Mouse (Mus musculus): Measurements from ENCODE around the gene Aldh6a1.
A peak's percentile ranks its signal among the peaks of the same experiment; 100 is the strongest.

Aldh6a1 gene

DNA sequence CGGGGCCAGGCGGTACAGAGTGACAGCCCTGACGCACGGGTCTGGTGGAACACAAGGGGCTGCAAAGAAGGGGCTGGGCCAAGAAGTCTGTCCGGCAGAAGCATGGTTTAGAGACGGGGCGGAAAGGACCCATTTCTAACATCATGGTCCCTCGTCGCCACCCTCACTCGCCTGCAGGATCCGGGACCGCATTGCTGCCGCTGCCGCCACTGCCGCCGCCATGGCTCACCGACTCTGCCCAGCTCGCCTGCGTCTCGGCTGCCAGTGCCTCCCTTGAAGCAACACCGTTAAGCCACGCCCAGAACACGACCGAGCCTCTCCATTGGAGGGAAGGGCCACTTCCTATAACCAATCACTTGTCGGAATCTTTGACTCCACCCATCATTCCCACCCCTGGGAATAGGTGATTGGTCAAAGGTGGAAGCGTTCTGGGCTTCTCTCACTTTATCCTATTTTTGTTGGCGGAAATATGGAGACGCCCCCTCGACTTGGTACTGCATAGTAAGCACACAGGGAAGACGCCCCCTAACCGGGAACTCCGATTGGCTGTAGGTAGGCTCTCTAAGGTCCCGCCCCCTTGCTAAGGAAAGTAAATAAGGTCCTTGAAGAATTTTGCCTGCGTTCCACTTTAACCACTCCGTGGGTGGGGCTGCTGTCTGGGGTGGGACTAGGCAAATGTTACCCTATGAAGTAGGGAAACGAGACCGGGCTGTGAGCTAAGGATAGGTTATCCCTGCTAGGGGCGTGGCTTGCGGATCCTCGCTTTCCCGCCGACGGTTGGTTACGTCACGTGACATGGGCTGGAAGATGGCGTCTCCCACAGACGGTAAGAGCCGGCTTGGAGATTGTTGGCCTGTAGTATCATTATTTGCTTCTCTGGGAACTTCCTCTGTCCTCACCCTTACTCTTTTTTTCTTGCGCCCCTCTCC, at the start of gene Aldh6a1, which contains the start of gene Lin52:
Aldh6a1 (minus strand) TSS at position 287 of the 929 bp plus-strand sequence.
Lin52 (plus strand) TSS at position 705 of the 929 bp plus-strand sequence.
- DNase-seq (ENCODE audit: low spot score in 2 of 2): peak; percentile 86 to 97

DNA sequence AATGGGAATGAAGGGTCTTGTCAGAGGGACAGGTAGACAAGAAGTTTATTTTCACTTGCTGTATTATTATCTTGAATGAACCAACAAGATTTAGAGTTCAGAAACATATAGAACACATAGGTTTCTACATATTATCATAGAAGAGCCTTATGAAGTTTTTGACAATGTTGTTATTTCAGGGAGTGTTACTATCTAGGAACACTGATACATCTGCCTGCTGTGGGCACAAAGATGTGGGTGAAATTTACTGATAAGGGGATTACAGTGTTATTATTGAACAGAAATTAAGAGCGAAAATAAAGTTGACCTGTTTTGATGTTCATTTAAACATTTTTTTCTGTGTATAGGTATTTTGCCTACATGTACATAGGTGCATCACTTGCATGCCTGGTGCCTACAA, 46.0 kb upstream of the Aldh6a1 start:
- DNase-seq (ENCODE audit: low spot score in 2 of 2): no peak

DNA sequence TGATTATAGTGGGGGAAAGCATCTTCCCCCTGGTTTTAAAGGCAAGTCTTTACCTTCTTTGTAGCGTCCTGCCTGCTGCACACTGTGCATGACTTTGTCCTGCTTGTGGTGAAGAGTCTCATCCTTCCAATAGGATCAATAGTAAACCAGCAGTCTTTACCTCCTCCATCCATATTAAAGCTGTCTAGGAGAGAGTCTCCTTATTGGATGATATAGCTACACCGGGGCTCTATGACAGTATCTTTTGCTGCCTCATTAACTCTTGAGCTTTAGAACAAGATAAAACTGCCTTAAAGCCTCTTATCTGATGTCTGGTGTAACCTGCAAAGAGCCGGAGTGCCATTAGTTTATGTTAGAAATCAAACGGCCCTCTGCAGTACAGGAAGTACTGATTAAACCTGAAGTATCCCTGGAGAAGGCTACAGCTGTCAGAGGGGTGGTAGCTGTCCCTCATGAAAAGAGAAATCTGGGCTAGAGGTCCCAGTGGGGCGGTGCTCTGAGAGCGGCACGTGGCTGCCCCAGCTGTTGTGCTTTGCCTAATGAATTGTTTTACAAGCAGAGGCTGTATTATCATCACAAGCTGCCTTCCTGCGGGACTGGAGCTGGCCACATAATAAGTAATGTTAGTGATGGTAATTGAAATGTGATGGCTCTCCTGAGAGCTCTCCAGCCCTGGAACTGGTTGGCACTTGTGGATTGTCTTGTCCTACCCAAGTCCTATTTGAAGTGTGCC, 36.7 kb upstream of the Aldh6a1 start:
- peak in 1 of 2 experiments; percentile 1 for DNase-seq (ENCODE audit: low spot score in 2 of 2)

DNA sequence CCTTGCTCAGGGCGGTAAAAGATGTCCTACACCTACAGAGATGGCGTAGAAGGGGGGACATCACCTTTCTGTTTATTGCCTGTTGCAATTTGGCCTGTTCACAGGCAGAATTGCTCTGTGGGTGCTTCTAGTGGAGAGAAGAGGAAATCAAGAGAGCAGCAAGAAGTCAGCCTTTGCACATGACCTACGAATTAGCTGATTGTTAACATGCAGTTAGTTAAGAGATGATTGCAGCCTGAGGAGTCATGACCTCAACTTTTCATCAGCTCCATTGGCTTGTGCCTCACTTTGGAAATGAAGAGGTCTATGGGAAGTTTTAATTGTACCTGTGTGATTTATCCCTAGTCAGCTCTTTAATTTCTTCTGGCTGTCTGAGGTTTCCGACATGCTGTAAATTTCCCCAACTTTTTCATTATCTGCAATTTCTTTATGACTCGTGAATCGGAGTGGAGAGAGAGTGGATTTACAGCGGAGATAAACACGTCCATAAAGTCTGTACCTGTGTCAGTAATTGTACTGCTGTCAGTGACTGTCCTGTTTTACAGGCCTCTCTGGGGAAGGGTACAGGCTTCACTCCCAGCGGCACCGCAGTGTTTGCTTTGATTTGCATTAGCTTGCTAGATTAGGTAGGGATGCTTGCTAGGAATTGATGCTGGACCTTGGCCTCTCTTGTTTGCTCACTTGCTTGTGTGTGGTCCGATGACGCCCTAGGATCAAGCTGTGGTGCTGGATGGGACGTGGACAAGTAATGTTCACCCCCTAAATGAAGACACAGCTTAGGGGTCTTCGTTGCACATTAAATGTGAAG, 32.2 kb upstream of the Aldh6a1 start:
- no peak for DNase-seq (ENCODE audit: low spot score in 2 of 2)

DNA sequence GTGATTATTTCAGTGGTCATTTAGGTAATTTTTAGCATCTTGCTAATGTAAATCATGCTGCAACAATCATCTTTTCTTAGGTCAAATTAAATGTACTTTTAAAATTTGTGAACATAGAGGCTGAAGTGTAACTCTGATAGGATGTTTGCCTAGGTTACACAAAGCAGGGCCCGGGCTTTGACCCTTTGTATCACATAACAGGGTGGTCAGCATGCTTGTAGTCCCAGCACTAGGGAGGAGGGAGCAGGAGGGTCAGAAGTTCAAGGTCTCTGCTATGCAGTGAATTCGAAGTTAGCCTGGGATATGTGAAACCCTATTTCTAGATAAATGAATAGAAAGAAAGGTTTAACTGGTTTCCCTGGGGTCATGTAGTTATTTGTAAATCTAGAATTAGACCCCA, 30.4 kb upstream of the Aldh6a1 start:
- DNase-seq (ENCODE audit: low spot score in 2 of 2): no peak

DNA sequence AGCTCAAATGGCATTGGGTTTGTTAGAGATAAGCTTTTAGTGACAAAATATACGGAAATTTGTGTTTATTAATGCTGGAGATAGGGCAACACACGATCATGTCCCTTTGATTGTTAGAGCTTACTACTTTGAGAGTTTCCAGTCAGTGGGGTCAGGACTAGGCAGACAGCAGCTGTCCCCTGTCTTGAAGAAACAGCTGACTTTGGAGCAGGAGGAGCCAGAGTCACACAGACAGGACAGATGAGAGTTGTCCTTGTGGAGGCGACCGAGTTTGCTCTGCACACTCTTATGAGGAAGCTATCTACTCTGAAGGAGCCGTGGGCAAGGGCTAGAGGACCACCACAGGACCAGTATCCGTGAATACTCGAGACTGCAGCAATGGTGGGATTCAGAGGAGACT, 28.1 kb upstream of the Aldh6a1 start:
- no peak for DNase-seq (ENCODE audit: low spot score in 2 of 2)

DNA sequence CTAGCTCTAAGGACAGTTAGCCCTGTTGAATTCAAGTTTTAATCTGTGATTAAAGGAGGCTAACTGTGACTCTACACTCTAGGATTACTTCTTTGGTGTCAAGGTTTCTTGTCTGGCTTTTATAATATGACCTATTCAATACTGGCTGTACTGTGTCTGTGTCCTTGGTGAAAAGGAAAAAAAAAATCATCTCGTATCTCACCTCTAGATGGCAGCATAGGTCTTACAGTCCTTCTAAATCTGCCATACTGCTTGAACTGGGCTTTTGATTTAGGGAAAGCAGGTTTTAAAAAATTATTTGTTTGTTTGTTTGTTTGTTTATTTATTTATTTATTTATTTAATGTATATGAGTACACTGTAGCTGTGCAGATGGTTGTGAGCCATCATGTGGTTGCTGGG, 17.9 kb upstream of the Aldh6a1 start:
- DNase-seq (ENCODE audit: low spot score in 2 of 2): no peak

DNA sequence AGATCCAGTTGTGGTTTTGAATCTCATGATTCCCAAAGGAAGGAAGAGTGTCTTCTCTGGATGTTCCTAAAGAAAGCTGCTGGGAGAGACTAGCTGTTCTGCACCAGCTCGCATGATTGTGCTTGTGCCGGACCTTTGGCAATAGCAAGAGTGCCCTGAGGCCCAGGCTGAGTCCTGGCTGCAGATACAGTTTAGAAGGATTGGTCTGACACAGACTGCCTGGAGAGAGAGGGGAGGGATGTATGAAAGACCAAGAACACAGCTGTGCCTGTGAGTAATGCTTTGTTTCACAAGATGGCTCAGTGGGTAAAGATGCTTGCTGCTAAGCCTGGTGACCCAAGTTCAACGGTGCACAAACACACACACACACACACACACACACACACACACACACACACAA, 12.1 kb upstream of the Aldh6a1 start:
- no peak for DNase-seq (ENCODE audit: low spot score in 2 of 2)

DNA sequence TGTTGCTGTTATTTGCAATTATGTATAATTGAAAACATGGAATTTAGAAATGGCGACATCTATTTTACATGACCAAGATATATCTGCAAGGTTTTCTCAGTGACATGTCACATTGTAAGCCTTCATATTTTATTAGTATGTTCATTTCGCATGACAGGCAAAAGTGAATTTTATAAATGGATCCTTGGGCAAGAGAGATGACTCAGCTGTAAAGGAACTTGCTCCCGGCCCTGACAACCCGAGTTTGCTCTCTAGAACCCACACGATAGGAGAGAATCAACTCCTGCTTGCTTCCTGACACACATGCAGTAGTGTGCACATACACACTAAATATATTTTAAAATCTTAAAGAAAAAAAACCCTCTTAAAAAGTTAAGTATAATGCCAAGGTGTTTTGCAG, 10.6 kb upstream of the Aldh6a1 start:
- no peak for DNase-seq (ENCODE audit: low spot score in 2 of 2)

DNA sequence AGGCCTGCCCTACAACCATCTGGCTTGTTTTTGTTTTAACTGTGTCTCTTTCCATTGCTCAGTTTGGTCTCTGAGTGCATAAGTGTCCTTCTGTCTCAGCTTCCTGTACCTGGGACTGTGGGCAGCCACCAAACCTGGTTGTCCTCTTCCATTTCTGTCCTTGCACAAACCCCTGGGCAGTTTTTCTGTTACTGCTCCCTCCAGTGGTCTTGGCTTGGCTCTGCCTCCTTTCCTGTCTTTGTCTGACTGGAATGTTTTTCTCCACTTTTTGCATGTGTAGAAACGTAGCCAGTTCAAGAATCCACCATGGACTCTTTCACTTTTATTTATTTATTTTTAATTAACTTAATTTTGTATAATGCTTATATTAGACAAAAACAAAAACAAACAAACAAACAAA, 9.0 kb upstream of the Aldh6a1 start:
- DNase-seq (ENCODE audit: low spot score in 2 of 2): no peak

DNA sequence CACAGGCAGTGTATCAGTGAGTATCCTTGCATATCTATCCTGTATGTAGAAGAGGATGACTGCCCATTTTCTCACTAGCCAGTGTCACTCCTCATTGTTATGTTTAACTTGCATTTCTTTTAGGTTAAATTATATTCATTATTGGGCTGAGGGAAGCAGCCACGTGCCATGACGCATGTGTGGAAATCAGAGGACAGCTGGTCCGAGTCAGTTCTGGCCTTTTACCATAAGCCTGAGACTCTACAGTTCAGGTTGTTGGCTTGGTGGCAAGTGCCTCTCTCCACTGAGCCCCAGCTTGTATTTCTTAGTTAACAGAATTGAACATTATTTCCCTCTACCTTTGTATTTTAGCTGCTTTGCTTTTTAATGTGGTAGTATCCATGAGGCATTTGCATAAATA, 6.1 kb upstream of the Aldh6a1 start:
- no peak for DNase-seq (ENCODE audit: low spot score in 2 of 2)

DNA sequence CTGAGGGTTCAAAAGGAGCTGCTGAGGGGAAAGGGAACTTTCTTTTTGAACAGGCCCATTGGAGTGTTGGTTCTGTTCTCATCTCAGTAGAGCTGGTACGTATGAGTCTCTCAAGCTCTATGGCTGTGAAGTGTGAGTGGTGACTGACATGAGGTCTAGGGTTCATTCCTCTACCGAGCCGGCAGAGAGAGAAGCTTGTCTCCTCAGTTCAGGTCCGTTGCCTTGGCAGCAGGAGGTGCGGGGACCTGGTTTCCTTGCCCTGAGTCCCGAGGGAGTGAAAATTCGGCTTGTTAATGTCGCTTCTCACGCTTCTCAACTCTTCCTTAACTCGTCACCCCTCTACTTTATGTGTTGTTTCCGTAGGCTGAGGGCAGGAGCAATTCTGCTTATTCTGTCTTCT, 997 bp upstream of the Aldh6a1 start:
- DNase-seq (ENCODE audit: low spot score in 2 of 2): no peak

DNA sequence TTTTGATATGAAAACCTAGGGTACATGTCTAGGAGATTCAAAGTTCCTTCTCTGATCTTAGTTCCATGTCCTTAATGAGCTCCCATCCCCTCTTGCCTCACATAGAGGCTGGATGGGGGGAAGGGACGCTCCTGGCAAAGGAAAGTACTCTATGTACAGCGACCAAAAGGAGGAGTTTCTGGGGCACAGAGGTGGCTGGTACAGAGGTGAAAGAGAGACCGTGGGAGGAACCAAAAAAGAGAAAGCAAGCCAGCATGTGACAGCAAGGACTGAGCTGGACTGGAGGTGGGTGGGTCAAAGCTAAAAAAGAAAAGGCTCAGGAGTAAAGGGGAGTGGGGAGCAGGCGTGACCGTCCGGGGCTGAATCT, 470 bp downstream of the Aldh6a1 start:
- DNase-seq (ENCODE audit: low spot score in 2 of 2): peak in 1 of 2 experiments; percentile 17

DNA sequence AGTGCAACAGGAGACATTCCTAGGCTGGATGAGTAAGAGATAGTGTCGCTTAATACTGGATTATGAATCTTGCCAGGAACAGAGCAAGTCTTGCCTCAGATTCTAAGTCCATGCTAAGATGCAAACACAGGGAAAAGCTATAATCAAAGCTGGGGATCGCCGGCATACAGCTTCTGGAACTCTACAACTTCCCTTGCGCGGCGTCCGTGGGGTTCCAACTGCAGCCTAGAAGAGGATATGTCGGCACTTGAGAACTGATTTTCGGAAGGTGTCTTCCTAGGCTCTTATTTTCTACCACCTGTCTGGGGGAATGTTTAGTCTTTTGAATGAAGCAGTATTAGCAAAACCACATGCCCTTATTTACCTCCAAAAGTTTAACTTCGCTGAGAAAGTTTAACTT, 917 bp downstream of the Aldh6a1 start:
- DNase-seq (ENCODE audit: low spot score in 2 of 2): no peak

DNA sequence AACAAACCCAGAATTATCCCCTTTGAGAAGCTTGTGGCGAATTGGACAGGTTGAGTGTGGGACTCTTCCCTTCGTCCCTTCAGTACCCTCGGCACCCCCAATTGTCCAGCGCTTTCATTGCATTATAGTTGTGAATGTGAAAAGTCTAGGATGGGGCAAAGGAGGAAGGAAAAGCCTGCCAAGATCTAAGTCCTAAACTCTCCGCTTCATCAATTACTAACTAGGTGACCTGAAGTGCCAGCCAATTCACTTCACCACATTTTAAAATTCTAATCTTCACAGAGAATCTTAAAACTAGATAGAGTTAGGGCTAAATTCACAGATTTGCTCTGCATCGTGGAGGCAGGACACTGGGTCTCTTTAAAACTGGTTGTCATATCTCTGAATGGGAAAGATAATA, 2.6 kb downstream of the Aldh6a1 start:
- no peak for DNase-seq (ENCODE audit: low spot score in 2 of 2)

DNA sequence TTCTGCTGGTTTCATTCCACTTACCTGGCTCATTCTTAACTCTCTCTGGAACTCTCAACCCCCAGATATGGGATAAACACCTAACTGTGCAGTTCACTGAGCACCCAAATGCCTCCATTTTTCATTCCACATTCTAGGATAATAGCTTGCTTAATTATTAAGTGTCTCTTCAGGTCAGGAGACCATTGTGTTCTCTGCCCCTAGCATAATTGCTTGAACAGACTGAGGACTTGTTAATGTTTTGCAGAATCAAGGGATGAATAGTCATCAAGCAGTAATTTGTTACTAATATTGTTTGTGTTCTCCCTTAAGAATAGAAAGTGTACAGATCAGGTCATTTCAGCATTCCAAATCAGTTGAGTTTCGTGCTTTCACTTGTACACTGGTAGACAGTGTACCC, 3.4 kb downstream of the Aldh6a1 start:
- DNase-seq (ENCODE audit: low spot score in 2 of 2): no peak

DNA sequence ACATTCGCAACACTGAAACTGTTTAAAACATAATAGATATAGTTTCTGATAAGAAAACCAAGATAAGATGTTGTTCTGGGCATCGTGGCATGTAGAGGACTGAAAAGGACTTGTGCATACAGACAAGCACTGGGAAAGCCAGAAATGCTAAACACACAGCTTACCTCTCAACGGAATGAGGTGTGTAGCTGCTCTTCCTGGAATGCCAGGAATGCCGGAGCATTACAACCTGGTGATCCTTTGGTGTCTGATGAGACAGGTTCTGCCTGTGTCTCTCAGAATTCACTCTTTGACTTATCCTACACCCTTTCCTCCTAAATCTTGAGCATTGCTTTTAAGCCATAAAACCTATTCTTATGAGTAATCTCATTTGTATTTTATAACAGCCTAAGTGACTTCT, 8.3 kb downstream of the Aldh6a1 start:
- DNase-seq (ENCODE audit: low spot score in 2 of 2): no peak

DNA sequence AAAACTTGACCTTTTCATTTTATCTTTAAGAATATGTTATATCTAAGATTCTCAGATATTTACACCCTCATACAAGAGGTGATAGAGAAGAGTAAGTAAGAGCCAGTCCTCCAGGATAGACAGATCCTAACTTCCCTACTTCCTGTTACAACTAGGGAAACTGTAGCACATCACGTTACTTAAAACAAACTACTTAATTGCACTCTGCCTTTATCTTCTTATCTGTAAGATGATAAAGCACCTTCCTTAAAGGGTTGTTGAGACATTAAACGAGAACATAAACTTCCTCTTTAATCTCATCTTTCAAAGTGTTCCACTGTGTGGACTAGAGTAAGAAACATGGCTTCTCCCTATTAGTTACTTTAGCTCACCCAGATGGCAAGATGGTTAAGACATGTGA, 12.1 kb downstream of the Aldh6a1 start:
- no peak for DNase-seq (ENCODE audit: low spot score in 2 of 2)

DNA sequence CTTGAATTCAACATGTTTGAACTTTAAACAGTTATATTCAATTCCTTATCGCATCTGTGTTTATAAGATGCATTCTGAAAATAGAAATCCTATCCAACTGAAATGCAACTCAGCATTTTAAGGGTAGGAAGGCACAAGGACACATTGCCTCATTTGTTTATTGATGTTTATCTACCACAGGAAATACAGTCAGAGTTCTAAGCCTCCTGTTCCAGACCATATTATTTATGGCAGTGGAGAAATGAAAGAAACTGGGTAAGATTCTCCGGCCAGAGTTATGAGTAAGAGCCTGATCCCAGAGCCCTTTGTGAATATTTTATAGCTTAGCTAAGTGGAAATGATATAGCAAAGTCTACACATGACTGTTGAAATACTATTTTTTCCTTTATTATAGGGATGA, 21.0 kb downstream of the Aldh6a1 start:
- DNase-seq (ENCODE audit: low spot score in 2 of 2): no peak

DNA sequence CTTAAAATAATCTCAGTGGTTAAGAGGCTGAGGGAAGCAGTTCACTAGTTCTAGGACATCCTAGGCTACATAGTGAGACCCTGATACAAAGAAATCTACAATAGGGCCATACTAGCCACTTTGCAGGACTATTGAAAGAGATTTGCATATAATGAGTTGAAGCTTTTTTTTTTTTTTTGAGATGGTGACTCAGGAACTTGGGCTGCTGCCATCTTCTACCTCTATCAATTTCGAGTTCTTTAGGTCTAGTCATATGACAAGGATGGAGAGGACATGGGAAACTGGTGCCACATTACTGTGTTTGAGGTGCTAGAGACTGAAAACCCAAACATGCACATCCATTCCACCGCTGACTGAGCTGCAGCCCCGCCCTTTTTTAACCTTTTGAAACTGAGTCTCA, 26.8 kb downstream of the Aldh6a1 start:
- DNase-seq (ENCODE audit: low spot score in 2 of 2): no peak

DNA sequence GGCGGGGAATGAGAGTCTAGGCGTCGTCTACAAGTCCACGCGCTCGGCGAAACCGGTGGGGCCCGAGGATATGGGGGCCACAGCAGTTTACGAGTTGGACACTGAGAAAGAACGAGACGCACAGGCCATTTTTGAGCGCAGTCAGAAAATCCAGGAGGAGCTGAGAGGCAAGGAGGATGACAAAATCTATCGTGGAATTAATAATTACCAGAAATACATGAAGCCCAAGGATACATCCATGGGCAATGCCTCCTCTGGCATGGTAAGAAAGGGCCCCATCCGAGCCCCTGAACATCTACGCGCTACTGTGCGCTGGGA, 33.2 kb downstream of the Aldh6a1 start:
- DNase-seq (ENCODE audit: low spot score in 2 of 2): no peak

DNA sequence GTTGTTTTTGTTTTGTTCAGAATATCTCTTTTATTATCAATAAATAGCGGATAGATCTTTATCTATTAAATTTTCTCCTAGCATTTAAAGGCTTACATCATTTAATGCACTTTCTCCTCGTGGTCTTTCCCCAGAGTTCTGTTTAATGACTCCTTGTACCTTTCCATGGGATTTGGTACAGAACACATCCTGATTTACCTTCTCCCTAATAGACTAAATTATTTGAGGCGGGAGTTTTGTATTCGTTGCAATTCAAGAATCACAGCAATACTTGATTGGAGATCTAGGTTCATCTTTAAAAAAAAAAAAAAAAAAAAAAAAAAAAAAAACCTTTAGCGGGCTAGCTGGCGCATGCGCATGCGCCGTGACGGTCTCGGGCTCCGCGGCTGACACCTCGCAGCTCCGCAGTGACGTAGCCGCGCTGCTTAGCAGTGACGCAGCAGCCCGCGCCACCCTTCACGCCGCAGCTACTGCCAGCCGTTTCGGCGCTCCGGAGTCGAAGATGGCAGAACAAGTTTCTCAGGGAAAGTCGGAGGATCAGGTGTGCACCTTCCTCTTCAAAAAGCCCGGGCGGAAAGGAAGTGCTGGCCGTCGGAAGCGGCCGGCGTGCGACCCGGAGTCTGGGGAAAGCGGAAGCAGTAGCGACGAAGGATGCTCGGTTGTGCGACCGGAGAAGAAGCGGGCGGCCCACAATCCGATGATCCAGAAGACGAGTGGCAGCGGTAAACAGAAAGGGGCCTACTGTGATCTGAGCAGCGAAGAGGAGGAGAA, 33.8 kb downstream of the Aldh6a1 start, which contains the start of gene Rnf113a2:
Rnf113a2 (plus strand) TSS at position 363 of the 771 bp plus-strand sequence.
- peak; percentile 64 to 77 for DNase-seq (ENCODE audit: low spot score in 2 of 2)
